Mouse (Mus musculus): ENCODE measurements around the gene Abcc6. TPM values are rescaled to one million over a fixed set of nuclear protein-coding genes. Genes with fewer than 3 reads are reported as not detected.

The Abcc6 gene
- 0.15 and 0.20 TPM in 2 replicates for polyA plus RNA-seq (2014; fragmentation: Nextera tagmentation; extraction: Ambion mirVana)

- 7% methylated on average over 11 of the region's 11 CpGs for WGBS
- Histone ChIP-seq H3K9me3 (ENCODE audit: control insufficient read depth, low read length) (no peaks in the 10 kb centered on the region), H3K27ac (ENCODE audit: low read depth, low read length) (no peak within 1 kb of the TSS), H3K4me3 (ENCODE audit: low read depth, low read length) (no peak within 1 kb of the TSS), H3K9ac (ENCODE audit: low read length) (no peak within 1 kb of the TSS), H3K36me3 (ENCODE audit: control insufficient read depth, insufficient read depth, low read length) (no peaks in the 10 kb centered on the region), H3K4me2 (ENCODE audit: low read depth) (no peak within 1 kb of the TSS), H3K27me3 (ENCODE audit: control insufficient read depth, insufficient read depth, low read length) (no peaks in the 10 kb centered on the region), H3K4me1 (ENCODE audit: control insufficient read depth, insufficient read depth, low read length) (peaks cover 8% of the 10 kb centered on the region)
- no peak for DNase-seq (ENCODE audit: low spot score)
- ATAC-seq (ENCODE audit: insufficient read depth, low FRiP score, low TSS enrichment): no peak
Measured at GRCm38 (mm10) chr7:46030145-46030488, at the start of gene Abcc6. TSS of gene Abcc6 (minus strand) at chr7:46030302.

DNA sequence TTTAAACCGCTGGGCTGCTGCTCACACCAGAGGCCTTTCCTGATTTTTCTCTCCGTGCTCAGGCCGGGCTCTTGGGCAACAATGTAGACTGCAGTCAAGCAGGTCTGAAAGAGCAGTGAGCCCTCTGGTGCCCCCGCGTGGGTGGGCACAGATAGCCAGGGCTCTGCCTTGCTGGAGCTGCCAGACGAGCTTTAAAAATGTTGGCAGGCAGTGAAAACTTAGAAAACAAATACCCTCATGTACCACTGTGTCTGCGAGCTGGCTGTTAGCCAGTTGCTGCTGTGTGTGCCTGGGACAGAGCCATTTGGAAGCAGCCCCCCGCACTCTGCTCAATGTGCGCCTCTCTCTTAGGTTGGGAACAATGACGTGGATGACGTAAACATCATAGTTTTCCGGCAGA lies 47.6 kb upstream of the Abcc6 start:
- H3K27me3 ChIP-seq (ENCODE audit: control insufficient read depth, insufficient read depth, low read length): no peaks in the 10 kb centered on the region
- 92% methylated on average over 12 of the region's 12 CpGs for WGBS
- no peak overlapping the region for H3K4me2 ChIP-seq (ENCODE audit: low read depth)
- no peaks in the 10 kb centered on the region for H3K9me3 ChIP-seq (ENCODE audit: control insufficient read depth, low read length)
- peaks cover 12% of the 10 kb centered on the region for H3K36me3 ChIP-seq (ENCODE audit: control insufficient read depth, insufficient read depth, low read length)
- DNase-seq (ENCODE audit: low spot score): no peak
- no peaks in the 10 kb centered on the region for H3K4me1 ChIP-seq (ENCODE audit: control insufficient read depth, insufficient read depth, low read length)
- H3K27ac ChIP-seq (ENCODE audit: low read depth, low read length): no peak overlapping the region
- H3K4me3 ChIP-seq (ENCODE audit: low read depth, low read length): no peak overlapping the region
- H3K9ac ChIP-seq (ENCODE audit: low read length): no peak overlapping the region
- ATAC-seq (ENCODE audit: insufficient read depth, low FRiP score, low TSS enrichment): no peak

DNA sequence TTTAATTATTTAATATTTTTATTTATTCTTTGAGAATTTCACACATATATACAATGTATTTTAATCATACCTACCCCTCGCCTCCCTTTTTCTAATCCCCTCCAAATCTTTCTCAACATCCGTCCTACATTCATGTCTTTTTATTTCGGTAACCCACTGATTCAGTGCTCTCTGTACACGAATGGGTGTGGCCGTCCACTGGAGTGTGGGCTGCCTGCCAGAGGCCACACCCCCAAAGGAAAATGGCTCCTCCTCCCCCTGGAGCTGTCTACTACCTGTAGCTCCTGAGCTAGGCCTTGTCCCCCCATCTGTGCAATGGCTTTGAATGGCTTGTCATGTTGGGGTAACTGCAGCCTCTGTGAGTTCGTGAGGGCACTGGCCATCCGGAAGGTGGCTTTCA lies 46.7 kb upstream of the Abcc6 start:
- H3K9me3 ChIP-seq (ENCODE audit: control insufficient read depth, low read length): no peaks in the 10 kb centered on the region
- H3K4me3 ChIP-seq (ENCODE audit: low read depth, low read length): no peak overlapping the region
- DNase-seq (ENCODE audit: low spot score) (no peak), ATAC-seq (ENCODE audit: insufficient read depth, low FRiP score, low TSS enrichment) (no peak)
- H3K4me2 ChIP-seq (ENCODE audit: low read depth): no peak overlapping the region
- H3K27me3 ChIP-seq (ENCODE audit: control insufficient read depth, insufficient read depth, low read length): no peaks in the 10 kb centered on the region
- no peak overlapping the region for H3K27ac ChIP-seq (ENCODE audit: low read depth, low read length)
- H3K4me1 ChIP-seq (ENCODE audit: control insufficient read depth, insufficient read depth, low read length): no peaks in the 10 kb centered on the region
- WGBS: 94% methylated on average over 7 of the region's 7 CpGs
- no peak overlapping the region for H3K9ac ChIP-seq (ENCODE audit: low read length)
- H3K36me3 ChIP-seq (ENCODE audit: control insufficient read depth, insufficient read depth, low read length): peaks cover 15% of the 10 kb centered on the region

- H3K4me1 ChIP-seq (ENCODE audit: control insufficient read depth, insufficient read depth, low read length): no peaks in the 10 kb centered on the region
- DNase-seq (ENCODE audit: low spot score) (no peak), ATAC-seq (ENCODE audit: insufficient read depth, low FRiP score, low TSS enrichment) (no peak)
- H3K27ac ChIP-seq (ENCODE audit: low read depth, low read length): no peak overlapping the region
- WGBS: 96% methylated on average over 8 of the region's 8 CpGs
- H3K4me2 ChIP-seq (ENCODE audit: low read depth): no peak overlapping the region
- peaks cover 16% of the 10 kb centered on the region for H3K36me3 ChIP-seq (ENCODE audit: control insufficient read depth, insufficient read depth, low read length)
- H3K4me3 ChIP-seq (ENCODE audit: low read depth, low read length): no peak overlapping the region
- H3K9me3 ChIP-seq (ENCODE audit: control insufficient read depth, low read length): no peaks in the 10 kb centered on the region
- H3K27me3 ChIP-seq (ENCODE audit: control insufficient read depth, insufficient read depth, low read length): no peaks in the 10 kb centered on the region
- H3K9ac ChIP-seq (ENCODE audit: low read length): no peak overlapping the region
Measured at GRCm38 (mm10) chr7:46068831-46069230, 38.7 kb upstream of the Abcc6 start.

DNA sequence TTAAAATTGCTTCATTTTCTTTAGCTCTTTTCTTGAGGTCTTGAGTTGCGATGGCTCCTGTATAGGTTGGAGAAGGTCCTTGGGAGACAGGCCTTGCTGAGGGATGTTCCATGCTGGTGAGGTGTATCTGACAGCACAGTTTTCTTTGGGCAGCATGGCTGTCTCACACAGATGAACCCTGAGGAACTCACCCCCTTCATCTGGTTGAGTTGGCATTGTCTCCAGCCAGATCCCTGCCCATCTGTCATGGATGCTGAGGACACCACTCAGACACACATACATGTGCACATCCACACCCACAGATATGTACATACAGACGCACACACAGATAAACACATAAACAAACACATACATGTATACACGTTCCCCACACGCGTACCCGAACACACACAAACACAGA lies 33.2 kb upstream of the Abcc6 start:
- Histone ChIP-seq H3K4me2 (ENCODE audit: low read depth) (no peak overlapping the region), H3K27ac (ENCODE audit: low read depth, low read length) (no peak overlapping the region), H3K27me3 (ENCODE audit: control insufficient read depth, insufficient read depth, low read length) (no peaks in the 10 kb centered on the region), H3K9ac (ENCODE audit: low read length) (no peak overlapping the region), H3K4me1 (ENCODE audit: control insufficient read depth, insufficient read depth, low read length) (no peaks in the 10 kb centered on the region), H3K36me3 (ENCODE audit: control insufficient read depth, insufficient read depth, low read length) (peaks cover 2% of the 10 kb centered on the region; the same call in 1 of the 2 replicates), H3K9me3 (ENCODE audit: control insufficient read depth, low read length) (no peaks in the 10 kb centered on the region), H3K4me3 (ENCODE audit: low read depth, low read length) (no peak overlapping the region)
- DNase-seq (ENCODE audit: low spot score): no peak
- WGBS: 97% methylated on average over 6 of the region's 6 CpGs
- ATAC-seq (ENCODE audit: insufficient read depth, low FRiP score, low TSS enrichment): no peak

DNA sequence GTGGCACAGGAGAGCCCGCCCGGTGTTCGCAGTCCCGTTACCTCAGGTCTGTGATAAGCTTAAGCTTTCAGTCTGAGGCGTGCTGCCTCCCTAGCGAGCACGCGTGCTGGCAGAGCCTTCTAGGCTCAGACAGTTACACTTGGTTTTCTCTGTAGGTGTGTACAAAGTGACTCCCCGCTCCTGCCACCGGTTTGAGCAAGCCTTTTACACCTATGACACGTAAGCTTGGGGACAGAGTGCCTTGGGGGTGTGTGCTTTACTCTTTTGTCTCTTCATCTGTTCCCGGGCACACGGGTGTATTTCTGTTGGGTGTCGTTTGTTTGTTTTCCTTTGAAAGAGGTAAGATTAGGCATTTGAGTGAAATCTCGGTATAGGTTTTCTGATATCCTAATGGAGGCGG lies 31.5 kb upstream of the Abcc6 start:
- no peak overlapping the region for H3K27ac ChIP-seq (ENCODE audit: low read depth, low read length)
- WGBS: 93% methylated on average over 16 of the region's 16 CpGs
- H3K9me3 ChIP-seq (ENCODE audit: control insufficient read depth, low read length): no peaks in the 10 kb centered on the region
- no peaks in the 10 kb centered on the region for H3K27me3 ChIP-seq (ENCODE audit: control insufficient read depth, insufficient read depth, low read length)
- no peak overlapping the region for H3K4me3 ChIP-seq (ENCODE audit: low read depth, low read length)
- H3K4me1 ChIP-seq (ENCODE audit: control insufficient read depth, insufficient read depth, low read length): no peaks in the 10 kb centered on the region
- H3K4me2 ChIP-seq (ENCODE audit: low read depth): no peak overlapping the region
- no peak for DNase-seq (ENCODE audit: low spot score)
- H3K36me3 ChIP-seq (ENCODE audit: control insufficient read depth, insufficient read depth, low read length): peaks cover 7% of the 10 kb centered on the region; the same call in 1 of the 2 replicates
- no peak overlapping the region for H3K9ac ChIP-seq (ENCODE audit: low read length)
- ATAC-seq (ENCODE audit: insufficient read depth, low FRiP score, low TSS enrichment): no peak

DNA sequence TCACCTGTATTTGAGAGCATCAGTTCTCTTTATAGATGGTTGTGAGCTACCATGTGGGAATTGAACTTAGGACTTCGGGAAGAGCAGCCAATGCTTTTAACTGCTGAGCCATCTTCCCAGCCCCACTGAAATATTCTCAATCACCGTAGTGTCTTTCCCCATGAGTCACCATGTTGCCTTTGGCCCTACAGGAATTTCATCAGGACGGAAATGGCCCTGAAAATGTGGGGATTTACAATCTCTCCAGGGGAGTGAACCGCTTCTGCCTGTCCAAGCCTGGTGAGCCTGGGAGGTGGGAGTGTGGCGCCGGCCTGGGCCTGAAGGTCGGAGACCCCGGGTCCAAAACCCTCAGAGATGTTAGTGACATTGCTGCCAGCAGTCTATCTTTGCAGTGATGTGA lies 30.6 kb upstream of the Abcc6 start:
- WGBS: 94% methylated on average over 8 of the region's 8 CpGs
- H3K9ac ChIP-seq (ENCODE audit: low read length): no peak overlapping the region
- H3K36me3 ChIP-seq (ENCODE audit: control insufficient read depth, insufficient read depth, low read length): peaks cover 8% of the 10 kb centered on the region
- ATAC-seq (ENCODE audit: insufficient read depth, low FRiP score, low TSS enrichment) (no peak), DNase-seq (ENCODE audit: low spot score) (no peak)
- no peak overlapping the region for H3K4me2 ChIP-seq (ENCODE audit: low read depth)
- no peak overlapping the region for H3K4me3 ChIP-seq (ENCODE audit: low read depth, low read length)
- no peaks in the 10 kb centered on the region for H3K9me3 ChIP-seq (ENCODE audit: control insufficient read depth, low read length)
- H3K4me1 ChIP-seq (ENCODE audit: control insufficient read depth, insufficient read depth, low read length): no peaks in the 10 kb centered on the region
- H3K27me3 ChIP-seq (ENCODE audit: control insufficient read depth, insufficient read depth, low read length): no peaks in the 10 kb centered on the region
- no peak overlapping the region for H3K27ac ChIP-seq (ENCODE audit: low read depth, low read length)

GRCm38 (mm10) chr7:46058882-46059281 lies 28.8 kb upstream of the Abcc6 start:
- Histone ChIP-seq H3K4me2 (ENCODE audit: low read depth) (no peak overlapping the region), H3K4me1 (ENCODE audit: control insufficient read depth, insufficient read depth, low read length) (no peaks in the 10 kb centered on the region), H3K9me3 (ENCODE audit: control insufficient read depth, low read length) (no peaks in the 10 kb centered on the region), H3K36me3 (ENCODE audit: control insufficient read depth, insufficient read depth, low read length) (peaks cover 16% of the 10 kb centered on the region), H3K4me3 (ENCODE audit: low read depth, low read length) (no peak overlapping the region), H3K27ac (ENCODE audit: low read depth, low read length) (no peak overlapping the region), H3K9ac (ENCODE audit: low read length) (no peak overlapping the region), H3K27me3 (ENCODE audit: control insufficient read depth, insufficient read depth, low read length) (no peaks in the 10 kb centered on the region)
- ATAC-seq (ENCODE audit: insufficient read depth, low FRiP score, low TSS enrichment): no peak
- WGBS: 97% methylated on average over 11 of the region's 11 CpGs
- DNase-seq (ENCODE audit: low spot score): no peak

DNA sequence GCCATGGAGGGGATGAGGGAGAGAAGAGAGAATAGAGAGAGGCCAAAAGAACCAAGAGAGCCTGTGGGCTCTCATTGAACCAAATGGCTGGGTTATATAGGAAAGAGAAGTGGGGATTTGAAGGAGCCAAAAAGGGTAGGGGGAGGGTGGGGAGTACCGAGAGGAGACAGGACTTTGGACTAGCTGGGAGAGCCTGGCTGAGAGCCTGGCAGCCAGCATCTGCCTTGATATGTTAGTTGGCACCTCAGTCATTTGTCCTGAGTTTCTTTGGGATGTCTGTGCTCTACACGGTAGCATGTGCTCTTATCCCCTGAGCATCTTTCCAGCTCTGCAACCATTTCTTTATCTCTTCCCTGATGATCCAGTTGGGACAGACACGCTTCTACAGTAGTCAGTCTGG lies 23.5 kb upstream of the Abcc6 start:
- Histone ChIP-seq H3K9ac (ENCODE audit: low read length) (no peak overlapping the region), H3K4me1 (ENCODE audit: control insufficient read depth, insufficient read depth, low read length) (no peaks in the 10 kb centered on the region), H3K36me3 (ENCODE audit: control insufficient read depth, insufficient read depth, low read length) (peaks cover 20% of the 10 kb centered on the region), H3K9me3 (ENCODE audit: control insufficient read depth, low read length) (no peaks in the 10 kb centered on the region), H3K27me3 (ENCODE audit: control insufficient read depth, insufficient read depth, low read length) (no peaks in the 10 kb centered on the region), H3K4me2 (ENCODE audit: low read depth) (no peak overlapping the region), H3K4me3 (ENCODE audit: low read depth, low read length) (no peak overlapping the region), H3K27ac (ENCODE audit: low read depth, low read length) (no peak overlapping the region)
- WGBS: 93% methylated on average over 3 of the region's 3 CpGs
- ATAC-seq (ENCODE audit: insufficient read depth, low FRiP score, low TSS enrichment) (no peak), DNase-seq (ENCODE audit: low spot score) (no peak)

All from neural tube, embryonic 11.5 days (tissue).